Mouse (Mus musculus): ENCODE data around the gene Dclre1b. TPM values are rescaled to one million over a fixed set of nuclear protein-coding genes. Genes with fewer than 3 reads are reported as not detected.

Gene Dclre1b
- polyA plus RNA-seq, 1 experiment from 2014 or later, result 36.5 TPM

DNA sequence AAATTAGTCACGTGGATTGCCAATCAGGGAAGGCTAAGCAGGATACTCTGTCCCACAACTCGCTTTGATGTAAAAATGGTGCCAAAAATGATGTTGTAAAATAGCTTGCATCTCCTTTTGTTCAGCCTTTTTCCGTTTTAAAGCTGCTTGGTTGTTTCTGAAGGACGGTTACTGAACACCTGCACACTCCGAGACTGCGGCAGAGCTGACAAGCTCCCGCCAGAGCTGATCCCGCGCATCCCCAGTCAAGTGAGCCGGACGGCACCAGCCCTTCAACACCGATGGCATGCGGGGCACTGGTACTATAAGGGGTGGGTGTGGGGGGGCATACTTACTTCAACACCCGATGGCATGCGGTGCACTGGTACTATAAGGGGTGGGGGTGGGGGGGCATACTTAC lies 35.2 kb downstream of the Dclre1b start:
- Histone ChIP-seq H3K27ac (ENCODE audit: low read depth) (no peak overlapping the region), H3K4me2 (no peak overlapping the region), H3K9me3 (ENCODE audit: low read depth, low read length) (no peaks in the 10 kb centered on the region), H3K9ac (no peak overlapping the region), H3K4me3 (ENCODE audit: low read depth, low read length) (no peak overlapping the region), H3K36me3 (ENCODE audit: insufficient read depth) (peaks cover 41% of the 10 kb centered on the region), H3K4me1 (ENCODE audit: insufficient read depth) (peaks cover 8% of the 10 kb centered on the region; the same call in 1 of the 2 replicates), H3K27me3 (ENCODE audit: insufficient read depth, low read length) (no peaks in the 10 kb centered on the region)
- no peak for TF ChIP-seq CTCF (IDR thresholded peaks at IDR 0.05; ENCODE audit: low read depth)
- 85% methylated on average over 15 of the region's 15 CpGs for WGBS
- DNase-seq (no peak), ATAC-seq (ENCODE audit: insufficient read depth) (no peak)

DNA sequence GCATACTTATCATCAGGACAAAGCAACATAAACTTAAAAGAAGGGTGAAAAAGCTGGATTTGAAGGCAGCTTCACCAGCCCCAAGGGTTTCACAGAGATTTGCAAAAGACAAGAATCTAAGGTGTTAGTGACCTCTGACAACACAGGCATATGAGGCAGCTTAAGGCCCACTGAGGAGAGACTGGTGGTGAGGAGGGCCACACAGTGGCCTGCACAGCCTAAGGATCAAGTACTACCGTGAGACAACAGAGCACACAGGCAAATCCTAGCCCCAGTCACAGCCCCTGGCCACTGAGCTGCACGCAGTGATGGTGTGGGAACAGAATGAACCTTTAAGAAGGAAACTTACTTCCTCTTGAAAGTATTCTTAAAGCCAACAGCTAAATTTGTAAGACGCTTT lies 35.7 kb downstream of the Dclre1b start:
- Histone ChIP-seq H3K36me3 (ENCODE audit: insufficient read depth) (peaks cover 45% of the 10 kb centered on the region), H3K4me3 (ENCODE audit: low read depth, low read length) (no peak overlapping the region), H3K27ac (ENCODE audit: low read depth) (peak overlapping the region; percentile 24; the same call in 1 of the 2 replicates), H3K27me3 (ENCODE audit: insufficient read depth, low read length) (no peaks in the 10 kb centered on the region), H3K9ac (no peak overlapping the region), H3K4me2 (no peak overlapping the region), H3K4me1 (ENCODE audit: insufficient read depth) (peaks cover 8% of the 10 kb centered on the region; the same call in 1 of the 2 replicates), H3K9me3 (ENCODE audit: low read depth, low read length) (no peaks in the 10 kb centered on the region)
- TF ChIP-seq CTCF (IDR thresholded peaks at IDR 0.05; ENCODE audit: low read depth), result no peak
- ATAC-seq (ENCODE audit: insufficient read depth), result no peak
- no peak for DNase-seq
- 86% methylated on average over 3 of the region's 3 CpGs for WGBS

GRCm38 (mm10) chr3:103772846-103773245 lies 36.4 kb downstream of the Dclre1b start:
- peaks cover 46% of the 10 kb centered on the region for H3K36me3 ChIP-seq (ENCODE audit: insufficient read depth)
- H3K4me2 ChIP-seq, result no peak overlapping the region
- WGBS, result 80% methylated on average over 4 of the region's 4 CpGs
- no peaks in the 10 kb centered on the region for H3K9me3 ChIP-seq (ENCODE audit: low read depth, low read length)
- no peak overlapping the region for H3K27ac ChIP-seq (ENCODE audit: low read depth)
- no peak for ATAC-seq (ENCODE audit: insufficient read depth)
- H3K27me3 ChIP-seq (ENCODE audit: insufficient read depth, low read length), result no peaks in the 10 kb centered on the region
- no peak for DNase-seq
- no peak overlapping the region for H3K9ac ChIP-seq
- no peak for TF ChIP-seq CTCF (IDR thresholded peaks at IDR 0.05; ENCODE audit: low read depth)
- peaks cover 8% of the 10 kb centered on the region; the same call in 1 of the 2 replicates for H3K4me1 ChIP-seq (ENCODE audit: insufficient read depth)
- H3K4me3 ChIP-seq (ENCODE audit: low read depth, low read length), result no peak overlapping the region

DNA sequence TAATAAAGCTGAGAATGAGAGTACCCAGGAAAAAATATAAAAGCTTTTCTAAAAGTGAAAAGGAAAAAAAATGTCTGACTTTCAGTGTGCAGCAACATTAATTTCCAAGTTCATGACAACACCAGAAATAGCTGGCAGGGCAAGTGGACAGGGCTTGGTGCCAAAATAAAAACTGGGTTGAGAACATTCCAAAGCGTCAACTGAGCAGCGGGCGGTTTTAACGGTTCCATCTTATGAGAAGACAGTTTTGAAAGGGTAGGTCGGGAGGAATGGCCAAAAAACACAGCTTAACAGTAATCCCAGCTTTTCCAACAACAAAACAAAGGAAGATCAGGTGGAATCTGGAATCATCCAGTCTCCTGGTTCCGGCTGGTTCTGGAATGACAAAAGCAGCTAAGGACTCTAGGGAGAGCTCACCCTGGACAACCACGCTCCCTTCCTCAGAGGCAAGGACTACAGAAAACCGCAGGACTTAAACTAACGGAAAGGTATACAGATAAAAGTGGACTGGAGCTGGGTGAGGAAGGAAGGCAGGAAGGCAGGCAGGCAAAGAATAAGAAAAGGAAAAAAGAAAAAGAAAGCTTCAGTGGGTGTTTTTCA lies 37.6 kb downstream of the Dclre1b start:
- no peaks in the 10 kb centered on the region for H3K27me3 ChIP-seq (ENCODE audit: insufficient read depth, low read length)
- TF ChIP-seq CTCF (IDR thresholded peaks at IDR 0.05; ENCODE audit: low read depth), result no peak
- H3K27ac ChIP-seq (ENCODE audit: low read depth), result peak overlapping the region; percentile 32; the same call in 1 of the 2 replicates
- no peak overlapping the region for H3K4me2 ChIP-seq
- no peaks in the 10 kb centered on the region for H3K9me3 ChIP-seq (ENCODE audit: low read depth, low read length)
- H3K4me1 ChIP-seq (ENCODE audit: insufficient read depth), result peaks cover 8% of the 10 kb centered on the region; the same call in 1 of the 2 replicates
- no peak overlapping the region for H3K4me3 ChIP-seq (ENCODE audit: low read depth, low read length)
- DNase-seq (peak; percentile 90), ATAC-seq (ENCODE audit: insufficient read depth) (peak; percentile 62; the same call in 1 of the 2 replicates)
- H3K9ac ChIP-seq, result no peak overlapping the region
- WGBS, result 54% methylated on average over 9 of the region's 9 CpGs
- peaks cover 43% of the 10 kb centered on the region for H3K36me3 ChIP-seq (ENCODE audit: insufficient read depth)

GRCm38 (mm10) chr3:103766789-103767188 lies 42.5 kb downstream of the Dclre1b start:
- H3K9ac ChIP-seq, result no peak overlapping the region
- no peak overlapping the region for H3K4me3 ChIP-seq (ENCODE audit: low read depth, low read length)
- H3K27ac ChIP-seq (ENCODE audit: low read depth), result no peak overlapping the region
- peaks cover 53% of the 10 kb centered on the region for H3K36me3 ChIP-seq (ENCODE audit: insufficient read depth)
- TF ChIP-seq CTCF (IDR thresholded peaks at IDR 0.05; ENCODE audit: low read depth), result no peak
- WGBS, result 81% methylated on average over 3 of the region's 3 CpGs
- no peaks in the 10 kb centered on the region for H3K27me3 ChIP-seq (ENCODE audit: insufficient read depth, low read length)
- no peaks in the 10 kb centered on the region for H3K9me3 ChIP-seq (ENCODE audit: low read depth, low read length)
- no peak overlapping the region for H3K4me2 ChIP-seq
- DNase-seq (no peak), ATAC-seq (ENCODE audit: insufficient read depth) (no peak)
- H3K4me1 ChIP-seq (ENCODE audit: insufficient read depth), result peaks cover 7% of the 10 kb centered on the region; the same call in 1 of the 2 replicates

DNA sequence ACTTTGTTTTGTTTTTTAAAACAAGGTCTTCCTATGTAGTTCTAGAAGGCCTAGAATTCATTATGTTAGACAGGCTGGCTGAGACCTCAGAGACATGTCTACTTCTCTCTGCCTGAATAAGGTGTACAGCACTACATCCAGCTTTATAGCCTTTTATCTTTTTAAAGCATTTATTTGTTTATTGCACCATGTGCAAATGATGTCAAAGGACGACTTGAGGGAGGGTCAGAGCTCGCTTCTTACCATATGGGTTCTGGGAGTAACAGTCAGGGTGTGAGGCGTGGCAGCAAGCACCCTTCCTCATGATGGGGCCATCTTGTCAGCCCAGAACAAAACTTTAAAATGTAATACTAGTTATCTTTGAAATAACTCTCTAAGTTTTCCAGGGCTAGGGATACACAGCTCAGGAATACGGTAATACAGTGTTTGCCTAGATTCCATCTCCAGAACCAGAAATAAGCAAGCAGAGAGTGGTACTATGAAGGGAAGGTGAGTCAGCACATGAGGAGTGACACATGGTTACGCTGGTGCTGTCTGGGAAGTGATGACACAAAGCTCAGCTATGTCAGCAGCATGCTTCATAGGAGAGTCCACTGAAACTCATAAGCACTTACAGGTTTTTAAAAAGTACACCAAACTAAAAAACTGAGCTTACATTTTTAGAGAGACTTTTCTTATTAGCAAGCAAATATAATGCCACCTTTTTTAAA lies 49.8 kb downstream of the Dclre1b start:
- H3K4me3 ChIP-seq (ENCODE audit: low read depth, low read length), result no peak overlapping the region
- H3K36me3 ChIP-seq (ENCODE audit: insufficient read depth), result peaks cover 78% of the 10 kb centered on the region
- H3K27me3 ChIP-seq (ENCODE audit: insufficient read depth, low read length), result no peaks in the 10 kb centered on the region
- ATAC-seq (ENCODE audit: insufficient read depth) (no peak), DNase-seq (no peak)
- no peaks in the 10 kb centered on the region for H3K4me1 ChIP-seq (ENCODE audit: insufficient read depth)
- H3K9me3 ChIP-seq (ENCODE audit: low read depth, low read length), result no peaks in the 10 kb centered on the region
- TF ChIP-seq CTCF (IDR thresholded peaks at IDR 0.05; ENCODE audit: low read depth), result no peak
- no peak overlapping the region for H3K27ac ChIP-seq (ENCODE audit: low read depth)
- WGBS, result 78% methylated on average over 5 of the region's 5 CpGs
- no peak overlapping the region for H3K4me2 ChIP-seq
- no peak overlapping the region for H3K9ac ChIP-seq

DNA sequence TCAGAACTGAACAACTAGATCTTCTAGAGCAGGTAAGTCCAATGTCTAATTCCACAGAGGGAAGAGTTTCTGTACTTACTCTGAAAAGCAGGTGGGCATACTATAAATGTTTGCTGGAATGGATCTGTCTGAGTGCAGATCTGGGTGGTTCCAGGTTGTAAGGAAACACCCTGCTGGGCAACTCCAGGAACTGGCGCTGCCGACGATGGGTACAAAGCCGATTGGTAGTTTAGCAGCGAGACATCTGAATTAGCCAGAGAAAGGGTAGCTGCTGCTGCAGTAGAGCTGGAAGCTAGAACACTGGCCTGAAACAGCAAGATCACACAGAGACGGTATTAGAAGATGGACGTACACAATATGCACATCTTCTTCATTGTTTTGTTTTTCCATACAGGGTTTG lies 50.8 kb downstream of the Dclre1b start:
- Histone ChIP-seq H3K4me3 (ENCODE audit: low read depth, low read length) (no peak overlapping the region), H3K4me1 (ENCODE audit: insufficient read depth) (no peaks in the 10 kb centered on the region), H3K27me3 (ENCODE audit: insufficient read depth, low read length) (no peaks in the 10 kb centered on the region), H3K9ac (no peak overlapping the region), H3K9me3 (ENCODE audit: low read depth, low read length) (no peaks in the 10 kb centered on the region), H3K4me2 (no peak overlapping the region), H3K36me3 (ENCODE audit: insufficient read depth) (peaks cover 82% of the 10 kb centered on the region), H3K27ac (ENCODE audit: low read depth) (no peak overlapping the region)
- no peak for ATAC-seq (ENCODE audit: insufficient read depth)
- 90% methylated on average over 7 of the region's 7 CpGs for WGBS
- TF ChIP-seq CTCF (IDR thresholded peaks at IDR 0.05; ENCODE audit: low read depth), result no peak
- no peak for DNase-seq

All from lung, embryonic 14.5 days (tissue).